Mouse (Mus musculus) C2C12 (cell line): Measurements from ENCODE around the gene F11r.

Experiments used
- CEBPB ChIP-seq: IDR thresholded peaks from one replicate; pipeline ENCODE4 v1.6.1; 2011; ENCODE audit warnings: low read depth, mild to moderate bottlenecking, control low read depth, moderate library complexity
- CTCF ChIP-seq: IDR thresholded peaks from one replicate; pipeline ENCODE4 v1.5.1; 2011; ENCODE audit not compliant: control insufficient read depth, insufficient read depth, insufficient read length

DNA sequence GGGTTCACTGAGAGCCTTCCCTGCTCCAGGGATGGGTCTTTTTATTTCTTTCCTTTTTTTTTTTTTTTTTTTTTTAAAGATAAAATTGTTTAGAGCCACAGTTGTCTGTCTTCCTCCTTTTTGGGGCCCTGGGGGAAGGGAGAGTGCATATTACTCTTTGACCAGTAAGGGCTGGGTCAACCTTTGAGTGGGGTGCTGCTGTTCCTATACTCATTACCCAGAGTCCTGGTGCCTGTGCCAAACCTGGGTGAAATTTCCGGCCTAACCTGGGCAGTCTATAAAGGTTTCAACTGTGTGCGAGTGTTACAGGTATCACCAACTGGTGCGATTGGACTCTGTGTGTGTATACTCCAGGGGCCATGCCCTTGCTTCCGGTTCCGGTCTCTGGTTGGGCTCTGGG is 18.7 kb upstream of the F11r start, which contains the start of gene Tstd1:
- no peak for TF ChIP-seq CTCF
- TF ChIP-seq CEBPB, result no peak
